Mouse (Mus musculus) stomach, embryonic 14.5 days (tissue): Measurements from ENCODE around the gene Gm10647. TPM values are rescaled to one million over a fixed set of nuclear protein-coding genes. Genes with fewer than 3 reads are reported as not detected.
"Not testable (repeated sequence)": the region's sequence is repeated elsewhere in the genome, so short reads cannot be mapped to it uniquely, and the experiment has no call there.

Source experiments
- ATAC-seq: fragments of 200-750 bp; cut with Nextera tagmentation; 2 replicates; pipeline ENCODE4 v1.8.0; 2017; ENCODE audit warnings: low read depth, moderate TSS enrichment; ENCODE audit not compliant: insufficient number of reproducible peaks, insufficient read depth, low FRiP score
- H3K27ac ChIP-seq: fragments of 300-500 bp; sonication (generic); 2 replicates; pipeline ENCODE4 v1.5.1; 2014; ENCODE audit warnings: mild to moderate bottlenecking, low read length, moderate library complexity, mixed read lengths
- H3K27me3 ChIP-seq: fragments of 300-500 bp; sonication (generic); 2 replicates; pipeline ENCODE4 v1.6.1; 2014; ENCODE audit warnings: low read length, control low read depth, mixed read lengths; ENCODE audit not compliant: control insufficient read depth, insufficient read depth
- H3K36me3 ChIP-seq: fragments of 300-500 bp; sonication (generic); 2 replicates; pipeline ENCODE4 v1.6.1; 2014; ENCODE audit warnings: mild to moderate bottlenecking, control low read depth, low read length, moderate library complexity, mixed read lengths; ENCODE audit not compliant: control insufficient read depth, insufficient read depth
- H3K4me1 ChIP-seq: fragments of 300-500 bp; sonication (generic); 2 replicates; pipeline ENCODE4 v1.6.1; 2014; ENCODE audit warnings: low read length, control low read depth, mixed read lengths; ENCODE audit not compliant: control insufficient read depth, insufficient read depth
- H3K4me2 ChIP-seq: fragments of 300-500 bp; sonication (generic); replicated peaks from 2 replicates; pipeline ENCODE4 v1.6.1; 2014; ENCODE audit warnings: low read depth, low read length, control low read depth
- H3K4me3 ChIP-seq: fragments of 300-500 bp; sonication (generic); 2 replicates; pipeline ENCODE4 v1.5.1; 2014; ENCODE audit warnings: low read depth, low read length, control low read depth
- H3K9ac ChIP-seq: fragments of 300-500 bp; sonication (generic); replicated peaks from 2 replicates; pipeline ENCODE4 v1.6.1; 2014; ENCODE audit warnings: low read depth, mild to moderate bottlenecking, control low read depth, low read length, moderate library complexity, mixed read lengths
- H3K9me3 ChIP-seq: fragments of 300-500 bp; sonication (generic); 2 replicates; pipeline ENCODE4 v1.6.1; 2016; ENCODE audit warnings: low read depth, low read length, control low read depth; ENCODE audit not compliant: control insufficient read depth
- WGBS: fragments of 180-500 bp; shearing (Covaris S2); extraction: QIAGEN DNeasy Blood & Tissue Kit; methylation state at CpG from one replicate; pipeline ENCODE4 v1.1.7; 2014; 5-methylcytosine and 5-hydroxymethylcytosine counted together
- polyA plus RNA-seq: library from polyadenylated mRNA; unstranded; fragments of >200 nt; fragmentation: Nextera tagmentation; extraction: Ambion mirVana; gene quantifications from 2 replicates; pipeline ENCODE4 v1.2.1, GENCODE M21; 2014

The Gm10647 gene
- 0.93 and 1.3 TPM in 2 replicates for polyA plus RNA-seq

DNA sequence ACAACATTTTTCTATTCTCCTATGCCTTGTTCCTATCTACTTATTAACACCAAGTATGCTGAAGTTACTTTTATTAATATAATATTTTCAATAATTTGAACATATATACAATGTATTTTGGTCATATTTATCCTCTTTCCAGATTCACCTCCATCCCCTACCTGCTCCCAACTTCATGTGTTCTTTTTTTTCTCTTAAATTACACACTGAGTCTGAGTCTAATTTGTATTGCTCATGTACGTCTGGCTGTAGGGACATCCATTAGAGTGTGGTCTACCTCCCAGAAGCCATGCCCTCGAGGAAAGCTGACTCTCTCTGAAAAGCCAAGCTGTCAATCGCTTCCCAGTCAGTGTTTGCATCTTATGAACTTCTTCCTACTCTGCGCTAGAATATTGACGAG is at the start of gene Gm10647:
Gene Gm10647 (plus strand): TSS at position 301 of the 400 bp plus-strand sequence.
- Histone ChIP-seq H3K4me3 (peak within 1 kb of the TSS; percentile 67), H3K36me3 (no peaks in the 10 kb centered on the region), H3K4me1 (peaks cover 3% of the 10 kb centered on the region; the same call in 1 of the 2 replicates), H3K9ac (0 out of 2 replicates have a peak within 1 kb of the TSS, but pooled peaks have one; percentile 14), H3K9me3 (no peaks in the 10 kb centered on the region), H3K27ac (no peak within 1 kb of the TSS), H3K27me3 (no peaks in the 10 kb centered on the region), H3K4me2 (peak within 1 kb of the TSS; percentile 74)
- WGBS, result 70% methylated on average over 5 of the region's 5 CpGs
- ATAC-seq, result no peak

DNA sequence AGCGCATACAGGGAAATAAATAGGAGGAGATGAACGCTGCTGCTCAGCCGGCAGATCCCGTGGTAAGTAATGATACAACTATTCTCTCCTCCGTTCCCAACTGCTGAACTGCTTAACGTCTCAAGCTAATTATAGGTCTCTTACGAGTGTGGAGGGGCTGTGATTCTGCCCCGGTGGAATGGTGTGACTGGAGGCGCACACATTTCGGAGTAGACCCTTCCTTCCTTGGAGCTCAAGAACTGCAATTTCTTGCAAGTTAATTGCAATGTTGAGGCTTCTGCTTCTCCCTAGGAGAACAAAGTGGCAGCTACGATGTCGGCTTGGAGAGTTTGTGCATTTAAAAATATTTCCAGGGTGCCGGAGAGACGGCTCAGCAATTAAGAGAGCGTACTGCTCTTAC is 48.4 kb upstream of the Gm10647 start:
- no peak overlapping the region for H3K27ac ChIP-seq
- ATAC-seq, result no peak

DNA sequence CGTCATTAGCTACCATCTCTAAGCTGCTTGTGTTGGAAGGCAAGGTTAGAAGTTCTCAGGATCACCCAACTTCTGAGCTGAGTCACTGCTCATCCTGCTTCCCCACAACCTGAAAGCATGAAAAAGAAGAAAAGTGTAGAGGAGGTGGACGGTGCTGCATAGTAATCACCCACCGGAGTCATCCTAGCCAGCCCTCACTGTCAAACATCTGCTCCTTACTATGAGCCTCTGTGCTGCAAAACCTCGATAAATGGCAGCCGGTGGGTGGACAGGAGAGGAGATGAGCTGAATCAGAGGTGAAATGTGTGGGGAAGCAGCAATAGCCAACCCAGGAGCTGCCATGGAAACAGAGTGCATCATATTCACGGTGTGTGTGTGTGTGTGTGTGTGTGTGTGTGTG is 44.0 kb upstream of the Gm10647 start:
- Histone ChIP-seq H3K27ac (no peak overlapping the region), H3K4me1 (no peaks in the 10 kb centered on the region), H3K9me3 (no peaks in the 10 kb centered on the region), H3K4me3 (no peak overlapping the region), H3K9ac (no peak overlapping the region), H3K27me3 (no peaks in the 10 kb centered on the region), H3K4me2 (no peak overlapping the region), H3K36me3 (no peaks in the 10 kb centered on the region)
- ATAC-seq, result no peak
- 80% methylated on average over 6 of the region's 6 CpGs for WGBS

More for the DNA sequence above, 48.4 kb upstream of the Gm10647 start:
- 88% methylated on average over 15 of the region's 15 CpGs for WGBS
- Histone ChIP-seq H3K4me1 (no peaks in the 10 kb centered on the region), H3K36me3 (no peaks in the 10 kb centered on the region), H3K9ac (no peak overlapping the region), H3K4me2 (no peak overlapping the region), H3K4me3 (no peak overlapping the region), H3K9me3 (no peaks in the 10 kb centered on the region), H3K27me3 (no peaks in the 10 kb centered on the region)

DNA sequence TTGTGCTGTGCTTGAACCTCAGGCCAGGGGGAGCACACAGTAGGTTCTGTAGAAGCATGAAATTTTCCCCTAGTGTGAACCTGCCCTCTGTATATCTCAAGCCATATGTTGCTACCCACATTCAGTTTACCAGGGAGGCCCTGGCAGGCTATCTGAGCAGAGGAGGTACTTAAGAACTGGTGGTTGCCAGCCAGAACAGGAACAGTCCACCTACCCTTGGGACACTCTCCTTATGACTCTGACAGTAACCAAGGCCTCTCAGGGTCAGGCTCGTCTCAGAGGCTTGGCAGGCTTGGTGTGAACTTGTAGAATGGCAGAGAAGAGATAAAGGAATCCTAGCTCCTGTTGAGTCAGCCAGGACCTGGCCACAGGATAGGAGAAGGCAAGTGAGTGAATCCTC is 35.8 kb upstream of the Gm10647 start:
- Histone ChIP-seq H3K4me3 (no peak overlapping the region), H3K4me2 (no peak overlapping the region), H3K36me3 (no peaks in the 10 kb centered on the region), H3K27me3 (no peaks in the 10 kb centered on the region), H3K9ac (no peak overlapping the region), H3K9me3 (no peaks in the 10 kb centered on the region), H3K4me1 (no peaks in the 10 kb centered on the region), H3K27ac (no peak overlapping the region)
- ATAC-seq, result no peak
- WGBS, result 61% methylated on average over 1 of the region's 1 CpGs

DNA sequence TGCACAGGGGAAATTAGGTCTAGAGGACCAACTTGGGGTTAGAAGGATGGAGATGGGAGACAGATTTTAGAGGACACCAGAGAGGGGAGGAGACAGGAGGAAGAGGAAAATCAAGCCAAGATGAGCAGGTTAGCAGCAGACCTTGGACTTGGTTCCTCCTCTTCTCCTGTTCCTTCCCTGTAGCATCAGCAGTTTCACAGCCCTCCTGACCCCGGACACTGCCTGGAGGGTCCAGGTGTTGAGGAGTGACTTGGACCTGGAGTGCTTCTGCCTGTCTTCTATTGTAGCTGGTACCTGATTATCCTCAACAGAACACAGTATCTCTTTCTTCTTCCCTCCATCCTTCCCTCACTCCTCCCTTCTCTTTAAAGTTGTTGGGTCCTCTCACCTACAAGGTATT is 28.1 kb upstream of the Gm10647 start:
- 91% methylated on average over 1 of the region's 1 CpGs for WGBS
- Histone ChIP-seq H3K9ac (no peak overlapping the region), H3K4me3 (no peak overlapping the region), H3K4me2 (no peak overlapping the region), H3K27ac (no peak overlapping the region), H3K36me3 (no peaks in the 10 kb centered on the region), H3K9me3 (no peaks in the 10 kb centered on the region), H3K4me1 (no peaks in the 10 kb centered on the region), H3K27me3 (no peaks in the 10 kb centered on the region)
- no peak for ATAC-seq

DNA sequence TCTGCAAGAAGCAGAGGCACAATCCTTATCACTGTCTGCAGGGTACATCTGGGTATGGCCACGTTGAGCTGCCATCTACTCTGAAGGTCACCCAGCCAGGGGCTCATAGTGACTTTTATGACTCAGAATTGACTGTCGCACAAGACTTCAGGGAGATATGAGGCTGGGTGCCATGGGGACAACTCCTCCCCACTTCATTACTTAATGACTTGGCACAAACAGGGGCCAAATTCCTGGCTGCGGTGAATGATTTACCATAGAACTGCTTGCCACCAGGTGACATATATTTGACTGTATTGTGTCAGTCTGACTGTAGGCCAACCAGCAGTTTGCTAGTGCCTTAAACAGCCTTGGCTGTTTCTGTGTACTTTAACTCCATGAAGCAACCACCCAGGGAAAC is 27.6 kb upstream of the Gm10647 start:
- H3K4me3 ChIP-seq, result no peak overlapping the region
- no peak overlapping the region for H3K4me2 ChIP-seq
- no peaks in the 10 kb centered on the region for H3K27me3 ChIP-seq
- no peaks in the 10 kb centered on the region for H3K36me3 ChIP-seq
- no peak overlapping the region for H3K27ac ChIP-seq
- WGBS, result 78% methylated on average over 3 of the region's 3 CpGs
- no peak for ATAC-seq
- H3K9me3 ChIP-seq, result no peaks in the 10 kb centered on the region
- no peak overlapping the region for H3K9ac ChIP-seq
- no peaks in the 10 kb centered on the region for H3K4me1 ChIP-seq

DNA sequence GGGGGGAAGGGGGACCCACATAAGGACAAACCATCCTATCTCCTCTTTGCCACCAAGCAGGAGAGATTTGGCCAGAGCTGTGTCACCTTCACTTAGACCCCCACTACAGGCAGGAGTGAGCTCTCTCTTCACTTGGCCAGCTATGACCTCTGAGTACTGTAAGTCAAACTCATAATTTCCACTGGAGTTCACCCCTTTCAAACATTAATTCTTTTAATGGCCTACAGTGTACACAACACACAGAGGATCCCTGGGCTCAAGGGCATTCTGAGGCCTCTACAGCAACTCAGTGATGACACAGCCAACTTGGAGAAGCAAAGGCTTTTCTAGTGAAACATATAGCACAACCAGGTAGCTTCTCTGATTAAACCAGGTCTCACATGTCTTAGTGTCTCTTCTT is 26.1 kb upstream of the Gm10647 start:
- Histone ChIP-seq H3K4me2 (no peak overlapping the region), H3K36me3 (no peaks in the 10 kb centered on the region), H3K27me3 (no peaks in the 10 kb centered on the region), H3K4me3 (no peak overlapping the region), H3K27ac (no peak overlapping the region), H3K9ac (no peak overlapping the region), H3K9me3 (no peaks in the 10 kb centered on the region), H3K4me1 (no peaks in the 10 kb centered on the region)
- ATAC-seq, result no peak

DNA sequence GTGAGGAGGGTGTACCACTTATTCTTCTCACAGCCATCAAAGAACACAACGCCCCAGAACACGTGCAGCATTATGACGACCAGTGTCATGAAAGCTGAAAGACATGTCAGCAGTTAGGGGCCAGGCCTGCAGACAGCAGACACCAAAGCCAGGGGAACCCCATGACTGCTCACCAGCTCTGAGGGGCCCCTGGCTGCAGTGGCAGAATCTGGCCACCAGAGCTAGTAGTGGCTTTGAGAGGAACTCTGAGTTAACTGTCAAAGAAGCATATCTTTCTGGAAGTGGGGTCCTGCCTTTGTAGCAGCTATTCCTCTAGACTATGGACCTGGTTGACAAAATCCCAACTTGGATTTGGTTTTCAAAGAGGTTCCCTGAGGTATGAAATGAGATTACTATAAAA is 12.3 kb upstream of the Gm10647 start:
- not testable (repeated sequence) for H3K4me2 ChIP-seq, H3K9ac ChIP-seq, ATAC-seq, H3K4me1 ChIP-seq, H3K27ac ChIP-seq, H3K4me3 ChIP-seq, H3K9me3 ChIP-seq, H3K27me3 ChIP-seq, H3K36me3 ChIP-seq
- no CpG with 5 or more reads among the region's 3 CpGs for WGBS

DNA sequence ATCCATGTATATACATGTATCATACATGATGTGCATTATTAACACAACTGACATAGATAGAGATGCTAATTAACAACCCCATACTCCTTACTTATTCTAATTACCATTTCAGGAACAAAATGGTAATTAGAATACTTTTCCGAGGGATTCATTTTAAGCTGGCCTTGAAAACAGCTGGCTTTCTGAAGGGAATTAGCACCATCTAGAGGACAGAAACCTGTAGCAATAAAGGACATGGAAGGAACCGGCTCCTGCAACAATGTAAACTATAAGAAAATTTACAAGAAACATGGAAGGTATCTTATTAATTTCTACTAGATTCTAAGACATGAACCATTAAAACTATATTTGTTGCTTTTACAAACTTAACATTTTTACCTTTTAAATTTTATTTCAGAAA is 9.0 kb upstream of the Gm10647 start:
- Histone ChIP-seq H3K9me3 (no peaks in the 10 kb centered on the region), H3K9ac (no peak overlapping the region), H3K4me2 (no peak overlapping the region), H3K36me3 (no peaks in the 10 kb centered on the region), H3K4me3 (no peak overlapping the region), H3K4me1 (no peaks in the 10 kb centered on the region), H3K27ac (no peak overlapping the region), H3K27me3 (no peaks in the 10 kb centered on the region)
- 5% methylated on average over 2 of the region's 2 CpGs for WGBS
- ATAC-seq, result no peak
